Mouse (Mus musculus) neural tube, embryonic 13.5 days (tissue): ENCODE measurements around the gene Gba. TPM values are rescaled to one million over a fixed set of nuclear protein-coding genes. Genes with fewer than 3 reads are reported as not detected.
A peak's percentile ranks its signal among the peaks of the same experiment; 100 is the strongest.

Experiments
- ATAC-seq: fragments of 200-750 bp; cut with Nextera tagmentation; 2 replicates; pipeline ENCODE4 v1.8.0; 2017; ENCODE audit warnings: low read depth, mild to moderate bottlenecking, moderate TSS enrichment, moderate library complexity
- H3K27ac ChIP-seq: fragments of 300-500 bp; sonication (generic); replicated peaks from 2 replicates; pipeline ENCODE4 v1.5.1; 2015; ENCODE audit warnings: moderate library complexity, mild to moderate bottlenecking, inconsistent platforms
- H3K27me3 ChIP-seq: fragments of 300-500 bp; sonication (generic); 2 replicates; pipeline ENCODE4 v1.6.1; 2015; ENCODE audit warnings: mild to moderate bottlenecking, inconsistent platforms
- H3K36me3 ChIP-seq: fragments of 300-500 bp; sonication (generic); 2 replicates; pipeline ENCODE4 v1.6.1; 2015; ENCODE audit warnings: mild to moderate bottlenecking, inconsistent platforms
- H3K4me1 ChIP-seq: fragments of 300-500 bp; sonication (generic); replicated peaks from 2 replicates; pipeline ENCODE4 v1.6.1; 2015; ENCODE audit warnings: inconsistent platforms
- H3K4me2 ChIP-seq: fragments of 300-500 bp; sonication (generic); 2 replicates; pipeline ENCODE4 v1.6.1; 2015; ENCODE audit warnings: inconsistent platforms, mild to moderate bottlenecking, moderate library complexity
- H3K4me3 ChIP-seq: fragments of 300-500 bp; sonication (generic); 2 replicates; pipeline ENCODE4 v1.5.1; 2015; ENCODE audit warnings: mild to moderate bottlenecking, inconsistent platforms
- H3K9ac ChIP-seq: fragments of 300-500 bp; sonication (generic); 2 replicates; pipeline ENCODE4 v1.6.1; 2015; ENCODE audit warnings: moderate library complexity, mild to moderate bottlenecking, inconsistent platforms
- H3K9me3 ChIP-seq: fragments of 300-500 bp; sonication (generic); 2 replicates; pipeline ENCODE4 v1.6.1; 2016; ENCODE audit warnings: inconsistent platforms
- WGBS: fragments of 180-500 bp; shearing (Covaris S2); methylation state at CpG from one replicate; pipeline ENCODE4 v1.1.7; 2015; 5-methylcytosine and 5-hydroxymethylcytosine counted together
- polyA plus RNA-seq: library from polyadenylated mRNA; unstranded; fragments of >200 nt; fragmentation: Nextera tagmentation; extraction: Ambion mirVana; gene quantifications from 2 replicates; pipeline ENCODE4 v1.2.1, GENCODE M21; 2015

Gene Gba
- polyA plus RNA-seq, 1 experiment from 2014 or later = 50.0 TPM

- H3K36me3 ChIP-seq = peaks cover 60% of the 10 kb centered on the region
- no peak overlapping the region for H3K4me2 ChIP-seq
- no peaks in the 10 kb centered on the region for H3K27me3 ChIP-seq
- no peak for ATAC-seq
- H3K9ac ChIP-seq = no peak overlapping the region
- H3K27ac ChIP-seq = no peak overlapping the region
- no peak overlapping the region for H3K4me3 ChIP-seq
- peaks cover 4% of the 10 kb centered on the region for H3K4me1 ChIP-seq
- H3K9me3 ChIP-seq = no peaks in the 10 kb centered on the region
- 84% methylated on average over 14 of the region's 14 CpGs for WGBS
These were observed 30.9 kb downstream of the Gba start for GRCm38 (mm10) chr3:89233562-89234110.

GRCm38 (mm10) chr3:89236516-89236915, 33.8 kb downstream of the Gba start:
- H3K36me3 ChIP-seq = peaks cover 88% of the 10 kb centered on the region
- no peak overlapping the region for H3K4me2 ChIP-seq
- no peak overlapping the region for H3K4me3 ChIP-seq
- no peaks in the 10 kb centered on the region for H3K4me1 ChIP-seq
- no peaks in the 10 kb centered on the region for H3K27me3 ChIP-seq
- H3K9ac ChIP-seq = no peak overlapping the region
- WGBS = 93% methylated on average over 10 of the region's 10 CpGs
- H3K27ac ChIP-seq = no peak overlapping the region
- no peak for ATAC-seq
- no peaks in the 10 kb centered on the region for H3K9me3 ChIP-seq

- WGBS = 93% methylated on average over 21 of the region's 21 CpGs
- no peak overlapping the region for H3K4me2 ChIP-seq
- ATAC-seq = no peak
- no peaks in the 10 kb centered on the region for H3K27me3 ChIP-seq
- H3K9ac ChIP-seq = no peak overlapping the region
- H3K9me3 ChIP-seq = no peaks in the 10 kb centered on the region
- H3K4me3 ChIP-seq = no peak overlapping the region
- peaks cover 99% of the 10 kb centered on the region for H3K36me3 ChIP-seq
- H3K27ac ChIP-seq = no peak overlapping the region
- H3K4me1 ChIP-seq = peaks cover 7% of the 10 kb centered on the region
These were observed 35.0 kb downstream of the Gba start for GRCm38 (mm10) chr3:89237682-89238081.

GRCm38 (mm10) chr3:89238494-89238893, 35.8 kb downstream of the Gba start:
- Histone ChIP-seq H3K4me3 (no peak overlapping the region), H3K36me3 (peaks cover 94% of the 10 kb centered on the region), H3K4me2 (no peak overlapping the region), H3K4me1 (peaks cover 15% of the 10 kb centered on the region), H3K9me3 (no peaks in the 10 kb centered on the region), H3K27me3 (no peaks in the 10 kb centered on the region), H3K27ac (no peak overlapping the region), H3K9ac (no peak overlapping the region)
- WGBS = 73% methylated on average over 11 of the region's 12 CpGs
- no peak for ATAC-seq

GRCm38 (mm10) chr3:89242331-89242895, 39.7 kb downstream of the Gba start:
- Histone ChIP-seq H3K27me3 (no peaks in the 10 kb centered on the region), H3K4me3 (no peak overlapping the region), H3K4me2 (peak overlapping the region; percentile 90), H3K4me1 (peaks cover 44% of the 10 kb centered on the region), H3K9me3 (no peaks in the 10 kb centered on the region), H3K36me3 (peaks cover 55% of the 10 kb centered on the region), H3K9ac (no peak overlapping the region), H3K27ac (no peak overlapping the region)
- 74% methylated on average over 9 of the region's 9 CpGs for WGBS
- no peak for ATAC-seq

GRCm38 (mm10) chr3:89243609-89244008, 40.9 kb downstream of the Gba start:
- peak overlapping the region; percentile 82 for H3K9ac ChIP-seq
- peaks cover 51% of the 10 kb centered on the region for H3K4me1 ChIP-seq
- no peak for ATAC-seq
- H3K27ac ChIP-seq = peak overlapping the region; percentile 96
- peaks cover 43% of the 10 kb centered on the region for H3K36me3 ChIP-seq
- 12% methylated on average over 14 of the region's 14 CpGs for WGBS
- no peaks in the 10 kb centered on the region for H3K9me3 ChIP-seq
- H3K27me3 ChIP-seq = no peaks in the 10 kb centered on the region
- peak overlapping the region; percentile 90 for H3K4me2 ChIP-seq
- peak overlapping the region; percentile 63 for H3K4me3 ChIP-seq

DNA sequence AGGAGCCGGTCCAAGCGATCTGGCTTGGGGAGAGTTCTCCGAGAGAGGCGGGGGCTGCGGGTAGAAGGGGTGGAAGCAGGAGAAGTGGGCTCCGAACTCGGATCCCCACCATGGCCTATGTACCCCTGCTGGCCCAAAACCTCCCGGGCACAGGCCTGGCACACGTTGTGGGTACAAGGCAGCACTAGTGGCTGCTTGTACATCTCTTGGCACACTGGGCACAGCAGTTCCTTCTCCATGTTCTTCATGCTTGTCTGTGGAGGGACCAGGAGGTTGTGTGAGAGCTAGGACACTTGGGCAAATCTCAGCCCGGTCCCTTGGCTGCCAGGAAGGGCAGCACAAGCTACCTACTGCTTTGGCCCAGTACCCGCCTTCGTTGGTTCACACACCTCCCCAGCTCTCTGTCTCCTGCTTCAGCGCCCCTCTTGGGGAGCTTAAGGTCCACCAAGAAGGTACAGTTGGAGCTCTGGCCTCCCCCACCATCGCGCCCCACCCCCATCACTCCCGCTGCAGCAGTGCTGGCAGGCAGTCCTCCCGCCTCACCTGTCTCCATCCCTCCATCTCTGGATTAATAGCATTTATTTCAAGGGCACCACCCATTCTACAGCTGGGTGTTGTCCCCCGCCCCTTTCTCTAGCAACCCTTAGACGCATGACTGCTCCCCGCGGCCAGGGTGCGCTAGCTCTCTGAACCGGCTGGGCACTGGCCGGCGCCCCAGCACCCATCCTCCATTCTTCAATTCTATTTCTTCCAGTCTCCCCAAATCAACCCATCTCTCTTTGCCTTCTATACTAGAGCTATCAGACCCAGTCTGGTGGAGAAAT, 41.6 kb downstream of the Gba start:
- H3K4me2 ChIP-seq = peak overlapping the region; percentile 90
- peak overlapping the region; percentile 82 for H3K9ac ChIP-seq
- H3K36me3 ChIP-seq = peaks cover 42% of the 10 kb centered on the region
- 13% methylated on average over 25 of the region's 25 CpGs for WGBS
- H3K4me1 ChIP-seq = peaks cover 51% of the 10 kb centered on the region
- no peaks in the 10 kb centered on the region for H3K9me3 ChIP-seq
- H3K4me3 ChIP-seq = peak overlapping the region; percentile 63
- H3K27ac ChIP-seq = peak overlapping the region; percentile 96
- ATAC-seq = peak; percentile 52
- no peaks in the 10 kb centered on the region for H3K27me3 ChIP-seq

DNA sequence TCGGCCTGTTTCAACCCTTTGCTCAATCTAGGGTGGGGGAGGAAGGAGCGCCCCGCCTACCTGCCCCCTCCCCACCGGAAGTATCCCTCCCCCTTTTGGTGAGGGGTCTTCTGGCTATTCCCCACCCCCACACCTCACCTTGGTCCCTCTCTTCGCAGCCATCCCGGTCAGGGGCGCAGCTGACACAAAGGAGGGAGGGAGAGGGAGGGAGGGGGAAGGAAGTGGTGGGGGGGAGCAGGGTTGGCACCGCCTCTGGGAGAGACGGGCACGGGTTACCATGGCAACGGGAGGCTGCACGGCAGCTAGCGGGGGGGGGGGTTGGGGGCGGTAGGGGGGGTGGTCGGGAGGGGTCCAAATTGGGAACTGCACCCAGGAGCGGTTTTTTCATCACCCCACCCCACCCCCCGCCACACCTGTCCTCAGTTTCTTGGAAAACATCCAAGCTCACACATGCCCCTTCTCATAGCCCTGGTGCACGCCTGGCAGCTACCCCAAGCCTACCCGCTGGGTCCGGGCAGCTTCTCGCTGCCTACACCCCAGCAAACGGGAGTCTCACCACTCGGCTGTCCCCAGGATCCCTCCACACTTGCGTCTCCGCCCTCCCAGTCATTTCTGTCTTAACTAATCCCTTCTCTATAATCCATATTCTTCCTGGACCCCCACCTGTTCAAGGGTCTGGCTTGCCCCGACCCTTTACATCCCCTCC, 42.4 kb downstream of the Gba start:
- no peaks in the 10 kb centered on the region for H3K27me3 ChIP-seq
- peak overlapping the region; percentile 63 for H3K4me3 ChIP-seq
- peak overlapping the region; percentile 90 for H3K4me2 ChIP-seq
- H3K9ac ChIP-seq = peak overlapping the region; percentile 82
- H3K9me3 ChIP-seq = no peaks in the 10 kb centered on the region
- peaks cover 38% of the 10 kb centered on the region for H3K36me3 ChIP-seq
- peak overlapping the region; percentile 96 for H3K27ac ChIP-seq
- under 1% methylated on average over 16 of the region's 26 CpGs for WGBS
- peak; percentile 75 for ATAC-seq
- peaks cover 51% of the 10 kb centered on the region for H3K4me1 ChIP-seq

GRCm38 (mm10) chr3:89245688-89246171, 43.0 kb downstream of the Gba start, which contains the start of gene Krtcap2:
TSS of gene Krtcap2 (plus strand) at chr3:89245966.
- H3K4me1 ChIP-seq = peaks cover 54% of the 10 kb centered on the region
- H3K27ac ChIP-seq = peak within 1 kb of the TSS; percentile 96
- peak within 1 kb of the TSS; percentile 63 for H3K4me3 ChIP-seq
- peak within 1 kb of the TSS; percentile 82 for H3K9ac ChIP-seq
- no peaks in the 10 kb centered on the region for H3K27me3 ChIP-seq
- WGBS = 2% methylated on average over 19 of the region's 20 CpGs
- H3K9me3 ChIP-seq = no peaks in the 10 kb centered on the region
- peak within 1 kb of the TSS; percentile 90 for H3K4me2 ChIP-seq
- peaks cover 32% of the 10 kb centered on the region for H3K36me3 ChIP-seq
- ATAC-seq = peak; percentile 73

GRCm38 (mm10) chr3:89246261-89247100, 43.8 kb downstream of the Gba start, which contains the start of gene Trim46:
TSS of gene Trim46 (minus strand) at chr3:89246309.
- peaks cover 62% of the 10 kb centered on the region for H3K4me1 ChIP-seq
- WGBS = 1% methylated on average over 42 of the region's 42 CpGs

DNA sequence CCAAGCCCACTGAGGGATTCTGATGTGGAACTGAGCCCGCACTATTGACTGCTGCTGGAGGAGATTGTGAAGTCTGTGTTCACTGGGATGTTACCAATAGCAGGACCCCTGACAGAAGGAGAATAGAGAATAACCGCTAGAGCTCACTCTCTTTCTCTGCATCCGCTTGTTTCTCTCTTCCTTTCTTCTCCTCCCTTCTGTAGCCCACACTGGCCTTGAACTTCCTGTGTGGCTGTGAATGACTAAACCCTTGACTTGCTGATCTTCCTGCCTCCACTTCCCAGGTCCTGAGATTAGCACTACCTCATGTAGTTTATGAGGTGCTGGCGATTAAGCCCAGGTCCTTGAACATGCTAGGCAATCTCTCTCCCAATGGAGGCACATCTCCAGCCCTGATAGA, 44.7 kb downstream of the Gba start:
- Histone ChIP-seq H3K9ac (peak overlapping the region; percentile 82), H3K36me3 (peaks cover 15% of the 10 kb centered on the region), H3K27ac (no peak overlapping the region), H3K27me3 (no peaks in the 10 kb centered on the region), H3K4me1 (peaks cover 65% of the 10 kb centered on the region), H3K4me3 (peak overlapping the region; percentile 63), H3K4me2 (peak overlapping the region; percentile 90), H3K9me3 (no peaks in the 10 kb centered on the region)
- ATAC-seq = no peak
- WGBS = 85% methylated on average over 4 of the region's 4 CpGs

More at GRCm38 (mm10) chr3:89246261-89247100, 43.8 kb downstream of the Gba start, which contains the start of gene Trim46:
- no peaks in the 10 kb centered on the region for H3K27me3 ChIP-seq
- H3K9ac ChIP-seq = peak within 1 kb of the TSS; percentile 82
- peak within 1 kb of the TSS; percentile 96 for H3K27ac ChIP-seq
- H3K4me3 ChIP-seq = peak within 1 kb of the TSS; percentile 63
- H3K4me2 ChIP-seq = peak within 1 kb of the TSS; percentile 90
- H3K36me3 ChIP-seq = peaks cover 25% of the 10 kb centered on the region
- peak; percentile 68 for ATAC-seq
- no peaks in the 10 kb centered on the region for H3K9me3 ChIP-seq
